Mouse (Mus musculus) left cerebral cortex, postnatal 25 days (tissue): Measurements from ENCODE around the gene Tra2b. TPM values are rescaled to one million over a fixed set of nuclear protein-coding genes. Genes with fewer than 3 reads are reported as not detected.
"Not testable (repeated sequence)": the region's sequence is repeated elsewhere in the genome, so short reads cannot be mapped to it uniquely, and the experiment has no call there.

ENCODE experiments used
- DNase-seq, 2 experiments: peaks; one replicate each; pipeline ENCODE4 v3.0.0; 2022; ENCODE audit warnings: low spot score in 2 of 2, mixed read lengths in 1 of 2
- intact Hi-C: fragments of 180-260 bp; cut with DNase I; formaldehyde crosslinking; loops from one replicate; pipeline ENCODE4 v1.15.1; 2025
- total RNA-seq, 2 experiments: library from RNA; stranded (reverse); gene quantifications; 2 replicates each; pipeline ENCODE4 v1.2.3; 2021

Tra2b gene
- total RNA-seq, 2 experiments from 2014 or later, result 67.3 to 78.7 TPM

DNA sequence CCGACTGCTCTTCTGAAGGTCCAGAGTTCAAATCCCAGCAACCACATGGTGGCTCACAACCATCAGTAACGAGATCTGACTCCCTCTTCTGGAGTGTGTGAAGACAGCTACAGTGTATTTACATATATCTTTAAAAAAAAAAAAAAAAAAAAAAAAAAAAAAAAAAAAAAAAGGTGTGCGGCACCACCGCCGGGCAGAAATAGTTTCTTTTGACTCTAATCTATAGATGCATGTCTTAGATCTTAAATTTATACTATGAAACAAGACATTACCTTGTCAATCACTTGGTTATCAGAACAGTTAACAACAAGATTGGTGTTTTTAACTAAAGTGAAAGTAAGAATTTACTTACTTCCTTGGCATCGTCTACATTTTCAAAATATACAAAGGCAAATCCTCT is 13.6 kb downstream of the Tra2b start:
- intact Hi-C loops, result not testable (repeated sequence)

DNA sequence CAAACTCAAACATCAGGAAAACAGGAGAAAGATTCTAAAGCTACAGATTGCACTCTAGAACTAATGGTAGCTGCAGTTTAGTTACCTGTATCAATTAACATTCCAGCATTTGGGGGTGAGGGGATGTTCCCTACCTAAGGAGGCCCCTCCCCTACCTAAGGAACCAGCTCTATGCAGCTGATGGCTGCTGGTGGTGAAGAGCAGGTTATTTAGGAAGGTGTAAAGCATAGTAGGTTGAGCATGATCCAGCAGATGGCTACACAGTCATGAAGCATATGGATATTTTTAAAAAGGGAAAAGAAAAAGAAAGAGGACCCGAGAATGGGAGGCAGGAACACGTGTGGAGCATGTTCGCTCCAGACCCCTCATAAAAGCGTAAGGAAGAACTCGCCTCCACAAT is 15.5 kb downstream of the Tra2b start:
- intact Hi-C loops, result no loop called here
- DNase-seq, result peak in 1 of 2 experiments; percentile 18

More for the DNA sequence above, 13.6 kb downstream of the Tra2b start:
- not testable (repeated sequence) for DNase-seq

DNA sequence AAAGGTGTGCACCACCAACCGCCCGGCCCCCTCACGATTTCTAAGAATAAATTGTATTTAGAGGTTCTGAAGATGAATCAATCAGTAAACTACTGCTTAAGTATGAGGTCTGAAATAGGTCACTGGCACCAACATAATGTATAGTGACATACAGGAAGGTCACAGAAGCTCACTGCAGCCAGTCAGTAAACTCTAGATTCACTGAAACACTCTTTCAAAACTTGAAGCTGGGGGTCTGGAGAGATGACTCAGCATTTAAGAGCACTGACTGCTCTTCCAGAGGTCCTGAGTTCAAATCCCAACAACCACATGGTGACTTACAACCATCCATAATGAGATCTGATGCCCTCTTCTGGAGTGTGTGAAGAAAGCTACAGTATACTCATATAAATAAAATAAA is 16.1 kb downstream of the Tra2b start:
- intact Hi-C loops, result no loop called here
- DNase-seq, result no peak

DNA sequence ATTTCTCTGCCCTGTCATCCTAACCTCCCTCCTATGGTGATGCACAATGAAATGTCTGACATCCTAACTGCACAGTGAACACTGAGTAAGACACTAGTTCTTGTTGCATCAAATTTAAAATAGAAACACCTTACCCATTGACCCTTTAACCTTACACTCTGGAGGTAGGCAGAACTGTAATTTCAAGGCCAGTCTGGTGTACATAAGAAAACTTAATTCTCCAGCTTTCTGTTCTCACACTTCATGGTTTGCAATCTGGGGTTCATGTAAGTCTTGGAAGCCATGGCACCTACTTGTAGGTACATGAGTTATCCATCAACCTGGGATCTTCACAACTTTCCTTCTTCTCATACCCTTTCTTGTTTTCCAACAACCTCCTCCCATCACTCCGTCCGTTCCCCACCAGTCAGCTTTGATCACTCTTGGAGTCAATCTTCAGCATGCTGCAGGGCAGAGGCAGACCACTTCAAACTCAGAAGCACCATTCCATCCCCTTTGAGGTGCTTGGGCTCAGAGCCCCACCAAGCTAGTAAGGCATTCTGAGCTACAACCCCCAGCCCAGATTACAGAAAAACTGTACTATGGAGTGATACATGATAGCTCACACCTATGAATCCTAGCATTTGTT is 23.5 kb downstream of the Tra2b start:
- DNase-seq, result no peak
- intact Hi-C loops, result no loop called here

DNA sequence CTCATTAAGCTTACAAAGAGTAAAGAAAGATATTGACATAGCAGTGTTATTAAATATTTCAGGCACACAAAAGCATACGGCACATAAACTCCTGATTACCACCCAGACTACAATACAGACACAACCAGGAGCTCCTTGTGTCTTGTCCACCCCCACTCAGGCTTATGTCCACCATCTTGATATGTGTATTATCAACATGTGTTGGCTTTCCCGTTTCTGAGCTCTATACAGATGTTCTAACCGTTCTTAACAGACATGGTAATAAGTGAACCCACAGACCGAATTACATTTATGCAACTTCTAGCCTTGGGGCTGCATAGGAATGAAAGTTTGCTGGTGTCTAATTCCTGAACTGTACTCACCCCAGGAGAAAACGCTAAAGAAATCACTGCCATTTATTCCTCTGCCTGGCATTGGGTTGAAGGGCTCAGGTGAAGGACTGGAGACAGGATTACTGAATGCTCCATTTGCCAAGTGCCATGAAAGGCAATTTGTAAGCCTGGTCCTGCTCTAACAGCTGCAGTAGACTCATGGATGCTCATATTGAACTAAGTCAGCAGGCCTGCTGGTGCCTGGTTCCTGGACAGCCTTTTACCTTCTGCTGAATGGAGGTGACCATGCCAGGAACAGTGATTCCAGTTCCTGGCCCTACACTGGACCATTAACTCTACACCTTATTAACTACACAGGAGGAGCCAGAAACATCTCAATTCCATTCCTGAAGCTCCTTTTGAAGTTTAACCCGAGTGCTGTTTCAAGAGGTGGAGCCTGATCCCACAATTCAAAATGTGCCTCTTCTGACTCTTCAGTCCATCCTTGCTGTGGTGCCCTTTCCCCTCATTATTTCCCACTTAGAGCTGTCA is 24.2 kb downstream of the Tra2b start:
- DNase-seq, result no peak
- intact Hi-C loops, result no loop called here

DNA sequence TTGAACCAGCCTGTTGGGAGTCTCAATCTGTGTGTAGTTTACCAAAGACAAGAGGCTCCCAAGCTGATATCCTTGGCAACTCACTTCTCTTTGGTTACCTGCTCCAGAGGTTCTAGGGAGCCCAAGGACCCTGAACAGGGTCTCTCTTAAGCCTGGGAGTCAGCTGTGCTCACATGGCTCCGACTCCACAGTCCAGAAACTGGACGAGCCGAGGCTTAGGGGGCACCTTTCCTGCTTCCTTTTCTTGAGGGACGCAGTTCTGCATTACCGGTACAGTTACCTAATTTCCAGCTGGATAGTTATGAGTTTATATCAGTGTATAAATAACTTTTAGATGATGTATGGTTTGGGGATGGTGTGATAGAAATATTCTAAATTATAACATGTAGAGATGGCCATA is 24.9 kb downstream of the Tra2b start:
- intact Hi-C loops, result no loop called here
- DNase-seq, result no peak

DNA sequence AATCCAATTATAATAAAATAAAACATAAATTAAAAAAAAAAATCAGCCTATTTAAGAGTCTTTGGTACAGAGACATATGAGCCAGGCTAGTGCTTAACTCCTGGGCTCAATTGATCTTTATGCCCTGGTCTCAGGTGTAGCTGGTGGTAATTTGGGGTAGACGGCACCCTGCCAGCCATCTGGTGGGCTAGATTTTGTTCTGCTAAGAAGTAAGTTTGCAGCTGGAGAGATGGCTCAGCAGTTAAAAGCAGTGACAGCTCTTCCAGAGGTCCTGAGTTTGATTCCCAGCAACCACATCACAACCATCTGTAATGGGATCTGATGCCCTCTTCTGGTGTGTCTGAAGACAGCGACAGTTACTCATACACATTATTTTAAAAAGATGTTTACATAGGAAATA is 25.8 kb downstream of the Tra2b start:
- DNase-seq, result no peak
- intact Hi-C loops, result loop anchor here (10.0 kb wide), 1 partner anchor 405 kb away; no protein-coding TSS in a partner anchor

DNA sequence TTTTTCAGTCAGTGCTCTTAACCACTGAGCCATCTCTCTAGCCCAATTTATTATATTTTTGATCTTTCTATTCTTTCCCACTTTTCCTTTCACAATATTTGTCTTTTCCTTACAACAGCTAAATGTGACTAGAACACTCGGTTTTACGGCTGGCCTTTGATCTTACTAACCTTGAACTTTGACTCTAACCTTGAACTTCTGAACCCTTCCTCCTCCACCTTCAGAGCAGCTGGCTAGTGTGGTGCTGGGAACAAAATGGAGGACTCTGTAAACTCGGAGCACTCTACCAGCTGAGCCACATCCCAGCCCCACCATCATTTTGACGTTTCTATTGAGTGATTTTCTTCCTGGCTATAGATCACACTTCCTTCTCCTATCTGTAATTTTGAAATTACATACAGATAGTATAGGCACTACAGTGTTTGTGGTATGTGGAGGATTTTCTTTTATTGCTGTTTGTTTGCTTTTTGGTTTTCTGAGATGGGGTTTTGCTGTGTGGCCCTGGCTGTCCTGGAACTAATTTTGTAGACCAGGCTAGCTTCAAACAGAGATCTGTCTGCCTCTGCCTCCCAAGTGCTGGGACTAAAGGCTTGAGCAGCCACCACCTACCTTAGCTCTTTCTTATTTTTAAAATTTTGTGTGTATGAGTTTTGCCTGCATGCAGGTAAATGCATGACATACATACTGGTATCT is 26.7 kb downstream of the Tra2b start:
- intact Hi-C loops, result loop anchor here (10.0 kb wide), 1 partner anchor 404 kb away; no protein-coding TSS in a partner anchor

DNA sequence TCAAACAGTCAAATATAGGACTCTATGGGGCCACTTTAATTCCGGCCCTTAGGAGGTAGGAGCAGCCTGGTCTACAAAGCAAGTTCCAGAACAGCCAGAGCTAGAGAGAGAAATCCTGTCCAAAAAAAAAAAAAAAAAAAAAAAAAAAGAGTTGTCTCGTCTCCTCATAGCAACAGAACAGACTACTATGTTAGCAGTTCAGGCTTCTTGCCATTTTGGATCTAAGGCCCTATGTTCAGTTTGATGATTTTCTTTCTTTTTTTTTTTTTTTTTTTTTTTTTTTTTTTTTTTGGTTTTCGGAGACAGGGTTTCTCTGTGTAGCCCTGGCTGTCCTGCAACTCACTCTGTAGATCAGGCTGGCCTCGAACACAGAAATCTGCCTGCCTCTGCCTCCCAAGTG is 27.4 kb downstream of the Tra2b start:
- intact Hi-C loops, result loop anchor here (10.0 kb wide), 1 partner anchor 404 kb away; no protein-coding TSS in a partner anchor
- DNase-seq, result not testable (repeated sequence)

More for the DNA sequence above, 26.7 kb downstream of the Tra2b start:
- DNase-seq, result no peak

DNA sequence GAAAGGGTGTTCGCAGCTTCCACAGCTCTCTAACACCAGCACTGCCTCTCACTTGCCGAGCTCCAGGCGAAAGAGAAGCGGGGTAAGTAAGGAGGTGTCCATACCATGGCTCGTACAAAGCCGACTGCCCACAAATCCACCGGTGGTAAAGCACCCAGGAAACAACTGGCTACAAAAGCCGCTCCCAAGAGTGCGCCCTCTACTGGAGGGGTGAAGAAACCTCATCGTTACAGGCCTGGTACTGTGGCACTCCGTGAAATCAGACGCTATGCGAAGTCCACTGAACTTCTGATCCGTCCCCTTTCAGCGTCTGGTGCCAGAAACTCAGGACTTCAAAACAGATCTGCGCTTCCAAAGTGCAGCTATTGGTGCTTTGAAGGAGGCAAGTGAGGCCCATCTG is 29.0 kb downstream of the Tra2b start:
- intact Hi-C loops, result loop anchor here (10.0 kb wide), 1 partner anchor 402 kb away; no protein-coding TSS in a partner anchor
- DNase-seq, result no peak

DNA sequence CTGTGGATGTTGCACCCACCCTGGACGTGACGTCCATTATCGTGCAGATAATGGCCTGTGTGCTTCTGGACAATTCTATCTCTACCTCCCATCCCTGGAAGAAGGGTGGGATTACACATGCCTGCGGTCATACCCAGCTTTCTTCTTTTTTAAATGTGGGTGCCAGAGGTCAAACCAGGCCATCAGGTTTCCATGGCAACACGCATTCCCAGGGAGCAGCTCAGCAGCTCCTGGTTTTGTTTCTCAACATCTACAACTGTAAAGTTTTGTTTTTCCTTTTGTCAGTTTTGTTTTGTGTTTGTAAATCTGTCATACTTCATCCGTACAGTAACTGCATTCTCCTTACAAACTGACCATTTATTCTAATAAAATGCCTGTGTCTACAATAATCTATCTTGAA is 31.3 kb downstream of the Tra2b start:
- DNase-seq, result no peak
- intact Hi-C loops, result loop anchor here (10.0 kb wide), 1 partner anchor 400 kb away; no protein-coding TSS in a partner anchor

DNA sequence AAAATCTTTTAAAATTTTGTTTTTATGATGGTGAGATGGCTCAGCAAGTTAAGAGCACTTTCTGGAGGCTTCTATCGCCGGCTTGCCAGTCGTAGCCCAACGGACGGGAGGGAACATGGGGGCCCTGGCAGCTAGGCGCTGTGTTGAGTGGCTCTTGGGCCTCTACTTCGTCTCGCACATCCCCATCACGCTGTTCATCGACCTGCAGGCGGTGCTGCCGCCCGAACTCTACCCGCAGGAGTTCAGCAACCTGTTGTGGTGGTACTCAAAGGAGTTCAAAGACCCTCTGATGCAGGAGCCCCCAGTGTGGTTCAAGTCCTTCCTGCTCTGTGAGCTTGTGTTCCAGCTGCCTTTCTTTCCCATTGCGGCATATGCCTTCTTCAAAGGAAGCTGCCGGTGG is 35.5 kb downstream of the Tra2b start:
- not testable (repeated sequence) for DNase-seq
- intact Hi-C loops, result loop anchor here (10.0 kb wide), 1 partner anchor 395 kb away; no protein-coding TSS in a partner anchor

DNA sequence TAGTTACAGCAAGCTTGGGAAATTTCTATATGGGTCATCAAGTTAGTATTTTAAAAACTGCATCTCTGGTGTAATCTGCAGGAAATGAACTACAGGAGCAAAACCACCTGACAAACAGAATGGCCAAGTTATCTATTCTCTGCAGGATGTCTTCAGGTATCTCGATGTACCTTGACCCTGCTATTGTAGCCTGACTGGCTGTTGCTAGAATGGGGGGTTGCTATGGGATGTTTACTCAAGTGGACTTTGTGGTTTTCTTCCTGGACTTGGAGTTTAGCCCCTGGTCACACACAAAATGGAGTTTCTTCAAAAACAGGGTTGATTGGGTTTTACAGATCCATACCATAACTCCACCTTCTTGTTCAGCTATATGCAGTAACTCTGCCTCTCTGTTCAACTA is 62.3 kb downstream of the Tra2b start:
- no peak for DNase-seq
- intact Hi-C loops, result no loop called here

DNA sequence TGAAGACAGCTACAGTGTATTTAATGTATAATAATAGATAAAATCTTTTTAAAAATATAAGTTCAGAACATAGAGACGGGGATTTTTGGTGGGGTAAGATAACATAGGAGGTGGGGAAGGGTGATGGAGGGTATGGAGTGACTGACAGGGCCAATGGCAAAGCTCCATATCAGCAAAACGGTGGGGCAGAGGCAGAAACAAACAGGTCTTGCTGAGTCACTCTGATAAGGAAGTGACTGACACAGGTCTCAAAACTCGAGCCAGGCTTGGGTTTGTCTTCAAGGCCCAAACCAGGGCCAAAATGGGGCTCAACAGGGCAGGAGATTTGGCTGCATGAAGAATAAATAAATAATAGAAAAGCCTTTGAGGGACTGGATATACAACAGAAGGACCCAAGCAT is 63.9 kb downstream of the Tra2b start:
- intact Hi-C loops, result no loop called here
- DNase-seq, result no peak

DNA sequence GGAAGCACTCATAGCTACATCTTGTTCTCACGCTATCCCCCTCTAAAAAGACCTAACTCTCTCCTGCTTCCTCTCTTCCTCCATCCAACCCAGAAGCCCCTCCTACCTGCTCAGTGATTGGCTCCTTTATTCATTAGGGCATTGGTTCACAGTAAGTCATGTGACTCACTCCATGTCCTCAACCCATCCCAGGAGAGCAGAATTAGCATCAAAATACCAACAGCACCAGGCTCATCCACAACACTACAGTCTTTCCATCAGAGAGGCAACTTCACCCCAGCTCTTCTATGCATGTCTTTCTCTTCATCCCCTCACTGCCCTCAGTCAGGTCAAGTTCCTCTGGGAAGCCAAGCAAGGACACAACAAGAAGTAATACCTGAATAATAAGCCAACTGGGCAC is 65.3 kb downstream of the Tra2b start:
- intact Hi-C loops, result no loop called here
- no peak for DNase-seq

Other genes starting within 250 kb of the Tra2b start
- gene Igf2bp2, start 102.7 kb downstream of the Tra2b start, total RNA-seq, result 1 to 10 TPM; 1.9 to 2.0 TPM
- 100 to 1,000 TPM in 1 of 2 experiments, 10 to 100 TPM in 1; 83.3 to 107 TPM for gene Etv5, start 173.7 kb upstream of the Tra2b start, total RNA-seq